Mouse (Mus musculus): Measurements from ENCODE around the gene Spop.

DNA sequence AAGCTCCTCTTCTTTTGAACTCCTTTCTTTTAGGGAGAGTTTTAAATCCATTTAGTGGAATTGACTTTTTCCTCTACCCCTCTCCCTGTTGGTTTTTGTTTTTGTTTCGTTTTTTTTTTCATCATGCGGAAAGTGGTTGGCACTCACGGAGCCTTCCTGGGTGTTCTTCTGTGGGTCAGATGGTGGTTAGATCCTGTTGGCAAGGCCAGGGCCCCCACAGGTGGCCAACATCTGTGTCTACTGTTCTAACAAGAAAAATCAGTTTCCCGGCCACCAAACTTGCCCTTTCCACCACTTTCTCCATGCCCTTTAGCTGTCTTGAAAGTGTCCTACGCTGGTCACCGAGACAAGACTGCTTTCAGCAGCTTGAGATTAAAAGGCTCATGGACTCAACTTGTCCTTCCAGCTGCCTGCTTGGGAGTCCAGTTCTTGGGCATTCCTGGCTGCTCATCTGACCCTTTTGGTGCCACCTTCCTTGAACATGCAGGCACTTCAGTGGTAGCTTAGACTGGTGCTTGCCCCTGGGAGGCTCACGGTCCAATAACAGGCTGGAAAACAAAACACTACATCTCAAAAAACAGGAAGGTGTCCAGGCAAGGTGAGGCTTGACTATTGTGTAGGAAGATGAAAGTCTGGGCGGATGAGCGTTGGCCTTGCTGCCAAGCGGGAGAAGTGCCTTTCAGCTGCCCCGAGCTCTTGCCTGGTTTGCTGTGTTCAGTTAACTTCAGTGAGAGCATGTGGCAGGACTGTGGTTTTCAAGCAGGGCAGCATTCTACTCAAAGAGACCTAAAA lies 21.0 kb upstream of the Spop start:
- TF ChIP-seq POLR2A (IDR thresholded peaks at IDR 0.05; ENCODE audit: insufficient read depth, low read depth, low read length) (no peak), EP300 (IDR thresholded peaks at IDR 0.05; ENCODE audit: insufficient read depth, low read depth, low read length) (no peak)

All from heart, adult 2 months (tissue).